Mouse (Mus musculus) erythroblast, embryonic 14.5 days (primary cell): ENCODE measurements around the gene Sfswap. TPM values are rescaled to one million over a fixed set of nuclear protein-coding genes. Genes with fewer than 3 reads are reported as not detected.

Source experiments
- H3K27me3 ChIP-seq: 2 replicates; pipeline ENCODE4 v1.6.1; 2012; ENCODE audit warnings: inconsistent platforms; ENCODE audit not compliant: control insufficient read depth
- H3K36me3 ChIP-seq: 2 replicates; pipeline ENCODE4 v1.6.1; 2012; ENCODE audit warnings: mild to moderate bottlenecking, inconsistent platforms; ENCODE audit not compliant: control insufficient read depth
- H3K4me1 ChIP-seq: 2 replicates; pipeline ENCODE4 v1.6.1; 2012; ENCODE audit warnings: inconsistent platforms; ENCODE audit not compliant: control insufficient read depth
- H3K4me3 ChIP-seq: replicated peaks from 2 replicates; pipeline ENCODE3; 2012; ENCODE audit warnings: moderate library complexity, mild to moderate bottlenecking, inconsistent platforms
- H3K9me3 ChIP-seq: 2 replicates; pipeline ENCODE4 v1.6.1; 2012; ENCODE audit warnings: low read length, inconsistent platforms, mixed read lengths; ENCODE audit not compliant: control insufficient read depth
- GATA1 ChIP-seq: IDR thresholded peaks from 2 replicates; pipeline ENCODE4 v1.6.1; 2012; ENCODE audit warnings: low read length, inconsistent platforms, mixed read lengths
- TAL1 ChIP-seq: IDR thresholded peaks from 3 replicates; pipeline ENCODE4 v1.6.1; 2012; ENCODE audit warnings: low read length, inconsistent platforms, mixed read lengths
- polyA plus RNA-seq: library from polyadenylated mRNA; stranded (reverse); fragments of >175 nt; gene quantifications from 2 replicates; pipeline ENCODE4 v1.2.3, GENCODE M21; 2012

Sfswap gene
- polyA plus RNA-seq, 1 experiment: 14.8 TPM

GRCm38 (mm10) chr5:129465788-129466187 lies 35.2 kb upstream of the Sfswap start:
- H3K27me3 ChIP-seq: no peaks in the 10 kb centered on the region
- H3K4me3 ChIP-seq: no peak overlapping the region
- H3K9me3 ChIP-seq: no peaks in the 10 kb centered on the region
- TF ChIP-seq TAL1: no peak
- TF ChIP-seq GATA1: no peak
- no peaks in the 10 kb centered on the region for H3K4me1 ChIP-seq
- no peaks in the 10 kb centered on the region for H3K36me3 ChIP-seq

GRCm38 (mm10) chr5:129475532-129476045 lies 25.4 kb upstream of the Sfswap start:
- no peaks in the 10 kb centered on the region for H3K4me1 ChIP-seq
- no peak overlapping the region for H3K4me3 ChIP-seq
- H3K27me3 ChIP-seq: no peaks in the 10 kb centered on the region
- TF ChIP-seq TAL1: no peak
- TF ChIP-seq GATA1: no peak
- H3K36me3 ChIP-seq: no peaks in the 10 kb centered on the region
- H3K9me3 ChIP-seq: no peaks in the 10 kb centered on the region

GRCm38 (mm10) chr5:129489879-129490278 lies 11.1 kb upstream of the Sfswap start:
- H3K9me3 ChIP-seq: no peaks in the 10 kb centered on the region
- H3K27me3 ChIP-seq: peaks cover 9% of the 10 kb centered on the region
- H3K4me1 ChIP-seq: no peaks in the 10 kb centered on the region
- TF ChIP-seq TAL1: no peak
- no peak for TF ChIP-seq GATA1
- H3K36me3 ChIP-seq: no peaks in the 10 kb centered on the region
- H3K4me3 ChIP-seq: no peak overlapping the region

- Histone ChIP-seq H3K4me1 (peaks cover 29% of the 10 kb centered on the region), H3K4me3 (peak overlapping the region; percentile 89), H3K27me3 (peaks cover 20% of the 10 kb centered on the region), H3K9me3 (no peaks in the 10 kb centered on the region), H3K36me3 (peaks cover 43% of the 10 kb centered on the region)
- TF ChIP-seq TAL1: no peak
- no peak for TF ChIP-seq GATA1
Measured at GRCm38 (mm10) chr5:129501671-129502070, 650 bp downstream of the Sfswap start.

- no peaks in the 10 kb centered on the region for H3K27me3 ChIP-seq
- peaks cover 15% of the 10 kb centered on the region for H3K4me1 ChIP-seq
- H3K36me3 ChIP-seq: peaks cover 93% of the 10 kb centered on the region
Measured at GRCm38 (mm10) chr5:129506886-129507285, 5.9 kb downstream of the Sfswap start.

DNA sequence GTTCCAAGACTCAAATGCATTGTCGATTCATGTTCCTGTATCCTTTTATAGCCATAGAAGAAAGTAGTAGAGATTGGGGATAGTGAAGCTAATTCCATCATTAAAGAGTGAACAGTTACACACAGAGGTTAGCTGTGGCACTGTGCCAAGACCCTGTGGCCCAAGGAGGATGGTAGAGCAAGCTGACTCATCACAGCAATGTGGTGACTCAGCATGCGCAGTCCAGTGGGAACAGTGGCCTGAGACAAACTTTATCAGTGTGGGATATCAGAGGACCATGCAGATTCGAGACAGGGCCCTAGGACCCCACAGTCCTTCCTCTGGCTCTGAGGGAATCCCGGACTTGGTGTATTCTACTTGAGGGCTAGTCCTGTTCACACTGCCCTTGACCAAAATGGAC lies 17.2 kb downstream of the Sfswap start:
- Histone ChIP-seq H3K9me3 (no peaks in the 10 kb centered on the region), H3K4me1 (peaks cover 5% of the 10 kb centered on the region), H3K27me3 (no peaks in the 10 kb centered on the region), H3K4me3 (no peak overlapping the region), H3K36me3 (peaks cover 100% of the 10 kb centered on the region)
- TF ChIP-seq TAL1 (no peak), GATA1 (peak; percentile 29)

More at GRCm38 (mm10) chr5:129506886-129507285, 5.9 kb downstream of the Sfswap start:
- TF ChIP-seq GATA1 (no peak), TAL1 (no peak)
- H3K9me3 ChIP-seq: no peaks in the 10 kb centered on the region
- no peak overlapping the region for H3K4me3 ChIP-seq

DNA sequence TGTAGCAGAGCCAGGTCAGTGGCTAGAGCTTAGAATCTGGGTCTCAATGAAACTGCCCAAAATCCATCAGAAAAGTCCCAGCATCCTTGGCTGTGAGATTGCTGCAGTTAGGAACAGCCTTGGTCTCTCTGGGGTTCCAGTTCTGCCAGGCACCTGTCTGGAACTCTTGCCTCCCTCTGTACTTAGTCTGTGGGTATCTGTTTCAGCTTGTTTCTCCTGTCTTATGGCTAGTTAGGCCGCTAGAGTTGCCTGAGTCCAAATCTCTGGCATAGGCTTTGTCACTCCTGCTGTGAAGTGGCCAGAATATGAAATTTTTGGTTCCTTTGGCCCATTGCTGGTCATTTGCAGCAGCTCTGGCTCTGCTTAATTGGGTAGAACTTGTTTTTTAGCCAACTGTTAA lies 17.8 kb downstream of the Sfswap start:
- Histone ChIP-seq H3K27me3 (no peaks in the 10 kb centered on the region), H3K4me3 (no peak overlapping the region), H3K4me1 (peaks cover 7% of the 10 kb centered on the region), H3K36me3 (peaks cover 100% of the 10 kb centered on the region), H3K9me3 (no peaks in the 10 kb centered on the region)
- TF ChIP-seq TAL1 (no peak), GATA1 (no peak)

- no peaks in the 10 kb centered on the region for H3K9me3 ChIP-seq
- no peaks in the 10 kb centered on the region for H3K27me3 ChIP-seq
- peaks cover 7% of the 10 kb centered on the region for H3K4me1 ChIP-seq
- no peak for TF ChIP-seq TAL1
- no peak for TF ChIP-seq GATA1
- H3K36me3 ChIP-seq: peaks cover 100% of the 10 kb centered on the region
- H3K4me3 ChIP-seq: no peak overlapping the region
Measured at GRCm38 (mm10) chr5:129519591-129519990, 18.6 kb downstream of the Sfswap start.

- Histone ChIP-seq H3K4me1 (peaks cover 7% of the 10 kb centered on the region), H3K4me3 (no peak overlapping the region), H3K36me3 (peaks cover 99% of the 10 kb centered on the region), H3K9me3 (no peaks in the 10 kb centered on the region), H3K27me3 (no peaks in the 10 kb centered on the region)
- no peak for TF ChIP-seq GATA1
Measured at GRCm38 (mm10) chr5:129521501-129521900, 20.5 kb downstream of the Sfswap start.

DNA sequence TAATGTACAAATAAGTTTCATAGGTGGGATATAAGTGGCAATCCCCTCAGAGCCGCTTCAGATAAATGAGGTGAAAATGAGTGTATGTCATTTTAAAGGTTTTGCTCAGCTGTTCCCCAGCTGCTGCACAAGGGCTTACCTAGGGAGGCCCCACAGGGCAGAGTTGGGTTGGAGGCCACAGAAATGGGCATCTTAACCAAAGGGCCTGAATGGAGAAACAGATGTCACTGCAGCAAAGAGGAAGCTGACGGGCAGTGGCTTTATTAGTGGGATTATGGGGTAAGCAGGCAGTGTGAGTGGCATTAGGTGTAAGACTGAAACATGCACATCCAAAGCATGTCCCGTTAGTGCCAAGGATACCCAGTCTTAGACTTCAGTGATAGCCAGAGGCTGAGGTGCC lies 20.9 kb downstream of the Sfswap start:
- H3K4me1 ChIP-seq: peaks cover 12% of the 10 kb centered on the region
- no peaks in the 10 kb centered on the region for H3K9me3 ChIP-seq
- no peaks in the 10 kb centered on the region for H3K27me3 ChIP-seq
- peaks cover 99% of the 10 kb centered on the region for H3K36me3 ChIP-seq
- H3K4me3 ChIP-seq: no peak overlapping the region
- TF ChIP-seq GATA1 (no peak), TAL1 (no peak)
